Mouse (Mus musculus) heart, adult 2 months (tissue): Measurements from ENCODE around the gene Hist2h2ac.

Experiments used
- CTCF ChIP-seq: fragments of 200-600 bp; IDR thresholded peaks from 2 replicates; pipeline ENCODE4 v1.8.1; 2022; ENCODE audit warnings: antibody characterized with exemption, mild to moderate bottlenecking, moderate library complexity
- EP300 ChIP-seq: fragments of 200-500 bp; IDR thresholded peaks from 2 replicates; pipeline ENCODE4 v1.6.1; 2011; ENCODE audit warnings: low read depth, low read length, control low read depth; ENCODE audit not compliant: insufficient read depth
- POLR2A ChIP-seq: fragments of 200-500 bp; IDR thresholded peaks from 2 replicates; pipeline ENCODE4 v1.6.1; 2011; ENCODE audit warnings: mild to moderate bottlenecking, low read depth, low read length, control low read depth; ENCODE audit not compliant: insufficient read depth

DNA sequence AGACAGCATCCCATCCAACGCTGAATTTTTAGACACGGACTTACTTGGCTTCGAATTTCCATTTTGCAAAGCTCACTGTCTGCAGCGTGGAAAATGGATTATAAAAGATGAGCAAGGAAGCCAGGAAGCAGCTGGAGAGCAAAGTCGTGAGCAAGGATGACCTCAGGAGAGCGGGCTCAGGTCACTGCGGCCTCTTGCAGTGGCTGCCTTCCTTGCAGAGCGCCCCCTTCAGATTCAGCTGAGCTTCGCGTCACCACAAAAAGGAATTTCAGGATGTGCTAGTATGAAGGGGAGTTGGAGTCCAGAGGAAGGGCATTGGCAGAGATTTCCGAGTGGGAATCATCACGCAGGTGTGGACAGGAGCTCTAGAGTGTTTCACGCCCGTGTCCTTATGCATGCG is 11.4 kb downstream of the Hist2h2ac start:
- TF ChIP-seq EP300, result no peak
- no peak for TF ChIP-seq POLR2A
- TF ChIP-seq CTCF, result peak; percentile 43
